Mouse (Mus musculus): ENCODE data around the gene Gm42674. TPM values are rescaled to one million over a fixed set of nuclear protein-coding genes. Genes with fewer than 3 reads are reported as not detected.

Gm42674 gene
- polyA plus RNA-seq, 3 experiments from 2014 or later: not detected

GRCm38 (mm10) chr3:90626266-90627021 lies 24.7 kb downstream of the Gm42674 start:
- ATAC-seq: no peak

- ATAC-seq: no peak
Measured at GRCm38 (mm10) chr3:90627366-90627765, 25.7 kb downstream of the Gm42674 start.

GRCm38 (mm10) chr3:90627807-90628206 lies 26.1 kb downstream of the Gm42674 start:
- no peak for ATAC-seq

GRCm38 (mm10) chr3:90629298-90629697 lies 27.6 kb downstream of the Gm42674 start:
- ATAC-seq: peak; percentile 54

GRCm38 (mm10) chr3:90631984-90632383 lies 30.3 kb downstream of the Gm42674 start:
- no peak for ATAC-seq

GRCm38 (mm10) chr3:90638511-90639275 lies 37.0 kb downstream of the Gm42674 start:
- ATAC-seq: no peak

- ATAC-seq: peak; percentile 74
Measured at GRCm38 (mm10) chr3:90639511-90640154, 37.9 kb downstream of the Gm42674 start.

- no peak for ATAC-seq
Measured at GRCm38 (mm10) chr3:90640981-90641380, 39.3 kb downstream of the Gm42674 start.

GRCm38 (mm10) chr3:90644220-90644619 lies 42.5 kb downstream of the Gm42674 start:
- no peak for ATAC-seq

- ATAC-seq: no peak
Measured at GRCm38 (mm10) chr3:90647291-90647690, 45.6 kb downstream of the Gm42674 start.

- ATAC-seq: no peak
Measured at GRCm38 (mm10) chr3:90648981-90649380, 47.3 kb downstream of the Gm42674 start.

GRCm38 (mm10) chr3:90649832-90650231 lies 48.1 kb downstream of the Gm42674 start:
- no peak for ATAC-seq

GRCm38 (mm10) chr3:90652878-90653508 lies 51.3 kb downstream of the Gm42674 start:
- ATAC-seq: no peak

GRCm38 (mm10) chr3:90653717-90654116 lies 52.0 kb downstream of the Gm42674 start, which contains the start of gene S100a7a:
TSS of gene S100a7a (plus strand) at chr3:90654017.
- ATAC-seq: no peak

Other genes with a start within 250 kb of the Gm42674 start
- gene Slc27a3, start 212.0 kb upstream of the Gm42674 start, polyA plus RNA-seq (2017; shearing (Covaris generic)): under 1 TPM in 1 of 3 experiments, not detected in 2; 0.31 TPM
- gene Ints3, start 168.3 kb upstream of the Gm42674 start, polyA plus RNA-seq (2017; shearing (Covaris generic)): 10 to 100 TPM; 15.6 to 18.0 (median 17.6) TPM
- not detected for gene Npr1, start 136.0 kb upstream of the Gm42674 start, polyA plus RNA-seq (2017; shearing (Covaris generic))
- gene Ilf2, start 125.8 kb upstream of the Gm42674 start, polyA plus RNA-seq (2017; shearing (Covaris generic)): 100 to 1,000 TPM; 107 to 118 (median 118) TPM
- gene Snapin, start 110.9 kb upstream of the Gm42674 start, polyA plus RNA-seq (2017; shearing (Covaris generic)): 10 to 100 TPM; 53.6 to 73.0 (median 71.1) TPM
- gene Chtop, start 92.4 kb upstream of the Gm42674 start, polyA plus RNA-seq (2017; shearing (Covaris generic)): 10 to 100 TPM; 49.4 to 62.9 (median 62.1) TPM
- gene S100a1, start 87.5 kb upstream of the Gm42674 start, polyA plus RNA-seq (2017; shearing (Covaris generic)): 1 to 10 TPM; 2.6 to 7.6 (median 5.1) TPM
- gene S100a13, start 87.5 kb upstream of the Gm42674 start, polyA plus RNA-seq (2017; shearing (Covaris generic)): 100 to 1,000 TPM; 188 to 341 (median 192) TPM
- gene S100a14, start 75.0 kb upstream of the Gm42674 start, polyA plus RNA-seq (2017; shearing (Covaris generic)): under 1 TPM in 1 of 3 experiments, not detected in 2; 0.40 TPM
- gene S100a16, start 64.7 kb upstream of the Gm42674 start, polyA plus RNA-seq (2017; shearing (Covaris generic)): not detected
- 1 to 10 TPM; 1.4 to 4.9 (median 2.4) TPM for gene S100a3, start 41.3 kb upstream of the Gm42674 start, polyA plus RNA-seq (2017; shearing (Covaris generic))
- gene S100a2, start 11.7 kb upstream of the Gm42674 start, polyA plus RNA-seq (2017; shearing (Covaris generic)): 1 to 10 TPM in 1 of 3 experiments, not detected in 2; 2.6 TPM
- 100 to 1,000 TPM in 1 of 3 experiments, 10 to 100 TPM in 2; 65.2 to 589 (median 72.0) TPM for gene S100a4, start 1.9 kb downstream of the Gm42674 start, polyA plus RNA-seq (2017; shearing (Covaris generic))
- not detected for gene S100a5, start 6.6 kb downstream of the Gm42674 start, polyA plus RNA-seq (2017; shearing (Covaris generic))
- gene S100a6, start 11.0 kb downstream of the Gm42674 start, polyA plus RNA-seq (2017; shearing (Covaris generic)): 1,000 to 10,000 TPM in 1 of 3 experiments, 100 to 1,000 TPM in 2; 212 to 1,342 (median 247) TPM
- not detected for gene S100a7a, start 52.1 kb downstream of the Gm42674 start, polyA plus RNA-seq (2017; shearing (Covaris generic))
- 1 to 10 TPM in 1 of 3 experiments, not detected in 2; 7.4 TPM for gene S100a8, start 67.1 kb downstream of the Gm42674 start, polyA plus RNA-seq (2017; shearing (Covaris generic))
- 1 to 10 TPM in 1 of 3 experiments, under 1 TPM in 1, not detected in 1; 0.70 to 3.0 TPM for gene S100a9, start 93.8 kb downstream of the Gm42674 start, polyA plus RNA-seq (2017; shearing (Covaris generic))
- not detected for gene Pglyrp4, start 125.0 kb downstream of the Gm42674 start, polyA plus RNA-seq (2017; shearing (Covaris generic))
- not detected for gene Gm5849, start 176.0 kb downstream of the Gm42674 start, polyA plus RNA-seq (2017; shearing (Covaris generic))

All from inflammation-experienced regulatory T-cells, adult 6 months (primary cell).